Mouse (Mus musculus): ENCODE results near the gene Rcc1. TPM values are rescaled to one million over a fixed set of nuclear protein-coding genes. Genes with fewer than 3 reads are reported as not detected.
A peak's percentile ranks its signal among the peaks of the same experiment; 100 is the strongest.

The Rcc1 gene
- total RNA-seq, 2 experiments from 2014 or later, result 11.6 to 13.2 TPM

DNA sequence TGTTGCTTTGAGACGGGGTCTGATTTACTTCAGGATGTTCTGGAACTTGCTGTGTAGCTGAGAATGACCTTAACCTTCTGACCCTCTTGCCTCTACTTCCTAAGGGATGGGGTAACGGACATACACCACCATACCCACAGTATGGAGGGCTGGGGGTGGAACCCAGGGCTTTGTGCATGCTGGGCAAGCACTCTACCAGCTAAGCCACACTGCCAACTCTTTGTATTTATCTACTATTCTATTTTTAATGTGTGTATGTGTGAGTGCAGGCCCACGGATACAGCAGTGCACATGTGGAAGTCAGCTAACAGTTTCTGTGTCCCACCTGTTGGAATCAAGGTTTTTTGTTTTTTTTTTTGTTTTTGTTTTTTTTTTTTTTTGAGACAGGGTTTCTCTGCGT lies 6.1 kb upstream of the Rcc1 start:
- no peak for DNase-seq (ENCODE audit: low spot score in 2 of 2)

DNA sequence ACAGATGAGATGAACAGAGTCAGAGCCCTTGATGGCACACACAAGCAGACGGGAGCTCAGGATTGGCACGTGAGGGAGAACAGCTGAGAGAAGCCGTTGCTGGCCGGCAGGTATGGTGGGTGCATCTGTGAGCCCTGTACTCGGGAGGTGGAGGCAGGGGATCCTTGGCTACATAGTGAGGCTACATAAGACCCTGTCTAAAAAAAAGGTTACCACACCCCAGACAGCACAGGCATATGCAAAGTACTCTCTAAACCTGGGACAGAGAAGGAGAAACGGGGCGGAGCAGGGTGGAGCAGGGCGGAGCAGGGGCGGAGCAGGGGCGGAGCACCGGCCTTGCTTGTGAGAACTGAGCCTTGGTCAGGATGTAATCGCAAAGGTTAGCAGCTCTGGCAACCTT lies 2.8 kb upstream of the Rcc1 start:
- DNase-seq (ENCODE audit: low spot score in 2 of 2), result peak; percentile 34 to 44

DNA sequence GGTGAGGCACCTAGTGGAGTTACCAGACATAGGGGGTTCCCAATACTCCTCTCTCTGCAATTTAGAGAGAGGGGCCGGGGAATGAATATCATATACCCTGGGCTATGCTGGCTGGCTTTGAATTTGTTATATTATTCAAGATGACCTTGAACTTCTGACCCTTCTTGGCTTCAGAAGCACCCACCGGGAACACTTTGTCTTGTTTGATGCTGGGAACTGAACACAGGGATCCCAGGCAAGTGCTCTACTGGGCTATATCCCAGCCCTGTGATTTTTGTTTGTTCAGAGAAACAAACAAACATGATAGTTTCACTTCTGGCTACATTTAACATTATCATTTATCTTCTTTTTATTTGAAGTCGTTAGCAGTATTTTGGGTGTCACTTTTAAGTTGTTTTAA lies 2.0 kb upstream of the Rcc1 start:
- no peak for DNase-seq (ENCODE audit: low spot score in 2 of 2)

DNA sequence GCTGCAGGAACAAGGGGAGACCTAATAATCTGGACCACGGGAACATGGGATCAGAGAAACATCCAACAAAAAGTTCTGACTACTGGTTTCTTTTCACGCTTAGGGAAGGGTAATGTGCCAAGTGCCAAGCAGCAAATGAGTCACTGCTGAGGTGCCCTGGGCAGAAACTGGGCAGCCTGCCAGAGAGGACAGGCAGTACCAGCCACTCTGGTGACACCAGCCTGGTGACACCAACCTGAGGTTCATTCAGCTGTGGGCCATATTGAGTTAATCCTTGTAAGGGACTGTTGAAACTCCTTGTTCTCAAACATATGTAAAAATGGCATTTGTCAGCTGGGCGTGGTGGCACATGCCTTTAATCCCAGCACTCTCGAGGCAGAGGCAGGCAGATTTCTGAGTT lies 1.2 kb upstream of the Rcc1 start:
- DNase-seq (ENCODE audit: low spot score in 2 of 2), result no peak

DNA sequence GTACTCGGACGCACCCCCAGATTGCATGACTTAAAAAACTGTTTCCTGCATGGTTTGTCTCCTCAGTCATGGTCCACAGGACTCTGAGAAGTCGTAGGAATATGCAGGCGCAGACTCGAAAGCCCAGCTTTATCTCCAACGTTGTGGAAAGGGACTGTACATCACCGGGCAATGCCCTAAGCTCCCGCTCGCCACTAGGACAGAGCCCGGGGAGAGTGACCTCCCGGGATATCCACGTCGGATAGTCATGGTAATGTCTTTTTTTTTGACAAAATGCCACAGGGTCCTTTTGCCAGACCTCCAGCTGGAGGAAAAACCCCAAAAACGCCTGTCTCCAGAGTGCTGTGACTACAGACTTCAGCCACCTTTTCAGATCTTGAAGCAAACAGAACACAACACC lies 666 bp downstream of the Rcc1 start:
- no peak for DNase-seq (ENCODE audit: low spot score in 2 of 2)

DNA sequence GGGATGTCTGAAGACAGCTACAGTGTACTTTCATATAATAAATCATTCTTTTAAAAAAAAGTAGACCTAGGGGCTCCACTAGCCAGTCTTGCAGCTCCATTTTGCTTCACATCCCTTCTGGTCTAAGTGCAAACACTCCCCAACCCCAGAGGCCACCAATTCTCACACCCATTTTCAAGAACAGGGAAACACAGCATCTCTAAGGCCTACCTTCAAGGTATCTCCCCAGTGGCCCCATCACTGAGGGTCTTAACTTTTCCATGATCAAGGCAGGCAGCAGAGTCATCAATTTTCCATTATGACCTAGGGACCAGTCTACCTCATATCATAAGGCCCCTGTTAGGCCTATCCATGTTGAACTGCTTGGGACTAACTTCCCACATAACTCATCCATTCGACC lies 2.0 kb downstream of the Rcc1 start:
- no peak for DNase-seq (ENCODE audit: low spot score in 2 of 2)

DNA sequence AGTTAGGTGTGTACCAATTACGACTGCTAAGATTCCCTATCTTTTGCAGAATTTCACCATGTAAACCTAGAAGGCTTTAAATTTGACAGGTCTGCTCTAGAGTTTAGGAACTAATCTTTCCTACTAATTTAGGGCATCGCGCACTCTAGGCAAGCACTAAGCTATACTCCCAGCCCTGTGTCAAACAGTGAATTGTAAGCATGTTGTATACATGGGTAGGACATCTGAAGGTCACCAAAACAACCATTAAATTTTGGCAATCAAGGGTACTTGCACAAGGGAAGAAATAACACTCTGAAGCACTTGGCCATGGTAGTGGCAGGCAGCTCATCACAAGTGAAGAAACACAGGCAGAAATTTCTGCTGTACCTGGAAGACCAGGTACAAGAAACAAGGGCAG lies 2.6 kb downstream of the Rcc1 start:
- no peak for DNase-seq (ENCODE audit: low spot score in 2 of 2)

DNA sequence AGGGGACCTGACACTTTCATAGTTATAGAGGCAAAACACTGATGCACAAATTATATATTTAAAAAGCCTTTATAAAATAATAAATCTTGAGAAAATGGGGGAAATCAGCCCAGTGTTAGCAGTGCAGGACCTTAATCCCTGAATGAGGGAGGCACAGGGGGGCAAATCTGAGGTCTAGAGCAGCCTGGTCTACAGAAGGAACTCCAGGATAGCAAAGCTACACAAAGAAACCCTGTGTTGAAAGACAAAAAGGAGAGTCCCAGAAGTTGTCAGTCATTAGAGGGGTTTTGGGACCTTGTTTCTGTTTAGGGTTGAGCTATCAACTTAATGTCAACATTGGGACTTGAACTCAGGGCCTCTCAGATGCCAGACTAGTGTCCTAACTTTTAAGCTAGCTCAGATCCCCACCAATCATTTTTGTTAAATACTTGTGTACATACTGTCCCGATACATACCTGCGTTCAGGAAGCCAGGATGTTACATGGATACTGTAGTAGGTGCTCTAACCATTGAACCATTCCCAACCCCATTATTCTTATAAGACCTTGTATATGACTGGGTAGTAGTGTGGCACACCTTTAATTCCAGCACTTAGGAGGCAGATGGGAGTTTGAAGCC lies 3.2 kb downstream of the Rcc1 start:
- no peak for DNase-seq (ENCODE audit: low spot score in 2 of 2)

DNA sequence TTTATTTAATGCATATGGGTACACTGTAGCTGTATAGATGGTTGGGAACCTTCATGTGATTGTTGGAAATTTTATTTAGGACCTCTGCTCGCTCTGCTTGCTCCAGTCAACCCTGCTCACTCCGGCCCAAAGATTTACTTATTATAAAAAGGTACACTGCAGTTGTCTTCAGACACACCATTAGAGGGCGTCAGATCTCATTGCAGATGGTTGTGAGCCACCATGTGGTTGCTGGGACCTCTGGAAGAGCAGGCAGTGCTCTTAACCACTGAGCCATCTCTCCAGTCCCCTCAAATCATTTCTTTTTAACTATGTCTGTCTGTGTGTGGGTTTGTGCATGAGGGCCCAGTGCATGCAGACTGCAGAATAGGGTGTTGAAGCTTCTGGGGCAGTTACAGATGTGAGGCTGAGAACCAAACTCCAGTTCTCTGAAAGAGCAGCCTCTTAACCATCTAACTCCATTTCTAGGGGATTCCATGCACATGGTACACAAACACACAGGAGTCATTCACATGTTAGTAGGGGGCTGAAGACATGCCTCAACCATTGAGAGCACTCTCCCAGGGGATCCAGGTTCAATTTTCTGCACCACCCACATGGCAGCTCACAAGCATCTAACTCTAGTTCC lies 3.8 kb downstream of the Rcc1 start:
- DNase-seq (ENCODE audit: low spot score in 2 of 2), result no peak

DNA sequence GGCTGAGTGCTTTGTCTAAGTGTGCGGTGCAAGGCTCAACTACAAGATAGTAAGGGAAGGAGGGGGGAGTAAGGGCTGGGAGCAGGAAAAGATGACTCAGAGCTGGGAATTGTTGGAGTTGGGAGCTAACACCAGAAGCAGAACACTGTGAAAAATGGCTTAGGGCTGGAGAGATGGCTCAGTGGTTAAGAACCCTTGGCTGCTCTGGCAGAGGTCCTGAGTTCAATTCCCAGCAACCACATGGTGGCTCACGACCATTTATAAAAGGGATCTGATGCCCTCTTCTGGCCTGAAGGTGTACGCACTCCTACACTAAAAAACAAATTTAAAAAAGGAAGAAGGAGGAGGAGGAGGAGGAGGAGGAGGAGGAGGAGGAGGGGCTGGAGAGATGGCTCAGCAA lies 6.7 kb downstream of the Rcc1 start:
- no peak for DNase-seq (ENCODE audit: low spot score in 2 of 2)

DNA sequence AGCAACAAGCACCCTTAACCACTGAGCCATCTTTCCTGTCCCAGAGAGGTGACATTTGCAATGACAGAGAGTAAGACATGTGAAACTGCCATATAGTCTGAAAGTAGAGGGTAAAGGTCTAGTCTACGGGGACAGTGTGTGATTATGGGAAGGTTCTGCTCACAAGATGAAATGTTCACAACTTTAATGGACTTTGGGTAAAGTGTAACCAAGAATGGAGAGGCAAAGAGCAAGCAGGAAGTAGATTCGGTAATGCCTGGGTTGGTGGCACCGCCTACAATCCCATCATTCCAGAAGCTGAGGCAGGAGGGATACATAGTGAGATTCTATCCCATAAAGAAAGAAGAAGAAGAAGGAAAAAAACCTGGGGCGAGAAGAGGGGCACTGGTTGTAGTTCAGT lies 7.1 kb downstream of the Rcc1 start:
- no peak for DNase-seq (ENCODE audit: low spot score in 2 of 2)

DNA sequence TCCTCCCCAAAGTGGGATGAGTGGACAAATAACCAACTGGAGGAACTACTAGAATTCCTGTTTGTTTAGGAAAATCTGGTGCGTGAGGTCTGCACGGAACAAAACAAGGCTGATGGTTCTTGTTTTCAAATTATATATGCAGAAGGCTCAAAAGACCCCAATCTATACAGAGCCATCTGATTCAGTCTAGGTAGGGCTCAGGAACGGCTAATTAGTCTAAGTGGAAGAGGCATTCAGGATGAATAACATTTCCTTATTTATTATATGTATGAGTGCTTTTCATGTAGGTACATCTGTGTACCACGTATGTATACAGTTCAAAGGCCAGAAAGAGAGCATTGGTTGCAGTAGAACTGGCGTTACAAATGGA lies 7.6 kb downstream of the Rcc1 start:
- DNase-seq (ENCODE audit: low spot score in 2 of 2), result no peak

DNA sequence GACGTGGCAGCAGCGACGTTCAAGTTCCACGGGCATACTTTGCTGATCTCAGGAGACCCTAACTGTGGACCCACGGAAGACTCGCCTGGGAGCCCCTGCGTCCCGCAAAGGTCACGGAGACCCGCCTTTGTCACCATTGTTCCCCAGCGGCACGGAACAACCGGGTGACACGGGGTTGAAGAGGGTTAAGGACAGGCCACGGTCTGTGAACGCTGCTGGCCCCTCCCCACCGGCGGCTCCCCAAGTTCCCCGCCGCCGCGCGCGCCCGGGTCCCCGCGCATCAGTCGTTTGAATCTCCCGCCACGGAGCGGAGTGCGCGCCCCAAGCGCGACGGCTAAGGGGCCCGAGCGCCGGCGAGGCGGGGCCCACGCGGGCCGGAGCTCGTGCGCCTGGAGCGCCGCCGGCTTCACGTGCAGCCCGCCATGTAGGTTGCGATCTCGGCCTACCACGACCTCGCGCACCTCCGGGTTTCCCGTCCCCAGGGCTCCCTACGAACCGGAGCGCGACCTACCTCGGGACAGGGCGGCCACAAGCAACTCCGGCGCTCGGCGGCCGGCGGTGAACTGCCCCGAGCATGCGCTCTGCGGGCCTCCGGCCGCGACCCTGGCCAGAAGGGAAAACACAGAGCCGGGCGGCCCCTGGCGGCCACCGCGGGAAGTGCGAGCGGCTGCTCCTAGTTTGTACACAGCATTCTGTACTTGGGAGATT lies 8.1 kb downstream of the Rcc1 start:
- peak; percentile 96 to 98 for DNase-seq (ENCODE audit: low spot score in 2 of 2)

DNA sequence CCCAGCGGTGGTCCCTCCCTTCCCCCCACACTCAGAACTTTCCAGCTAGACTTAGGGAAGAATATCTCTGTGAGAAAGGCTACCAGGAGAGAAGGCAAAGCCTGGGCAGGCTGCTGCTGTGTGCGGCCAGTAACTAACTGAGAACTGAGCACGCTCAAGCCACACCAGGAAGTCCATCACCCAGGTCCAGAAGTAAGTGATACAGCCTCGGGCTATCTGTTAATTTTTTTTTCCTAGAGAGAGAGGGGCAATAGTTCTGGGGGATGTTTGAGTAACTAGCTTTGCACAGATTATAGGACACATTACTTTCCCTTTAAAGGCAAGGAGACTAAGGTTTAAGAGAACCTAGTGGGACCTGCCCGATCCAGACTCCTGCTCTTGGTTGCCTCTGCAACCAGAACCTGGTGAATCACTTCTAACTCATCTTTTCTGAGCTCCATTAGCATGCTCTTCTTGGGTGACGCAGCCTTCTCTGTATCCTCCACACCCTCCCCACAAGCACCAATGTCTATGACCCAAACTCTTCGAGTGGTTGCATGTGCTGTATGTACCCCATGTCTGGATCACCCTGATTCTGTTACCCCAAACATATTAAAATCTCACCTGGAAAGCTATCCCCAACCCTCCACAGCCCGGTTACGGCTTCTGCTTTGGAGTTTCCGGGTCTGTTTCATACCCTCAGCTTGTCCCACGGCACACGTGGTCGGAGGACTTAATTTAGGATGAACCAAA lies 8.8 kb downstream of the Rcc1 start:
- DNase-seq (ENCODE audit: low spot score in 2 of 2), result no peak

DNA sequence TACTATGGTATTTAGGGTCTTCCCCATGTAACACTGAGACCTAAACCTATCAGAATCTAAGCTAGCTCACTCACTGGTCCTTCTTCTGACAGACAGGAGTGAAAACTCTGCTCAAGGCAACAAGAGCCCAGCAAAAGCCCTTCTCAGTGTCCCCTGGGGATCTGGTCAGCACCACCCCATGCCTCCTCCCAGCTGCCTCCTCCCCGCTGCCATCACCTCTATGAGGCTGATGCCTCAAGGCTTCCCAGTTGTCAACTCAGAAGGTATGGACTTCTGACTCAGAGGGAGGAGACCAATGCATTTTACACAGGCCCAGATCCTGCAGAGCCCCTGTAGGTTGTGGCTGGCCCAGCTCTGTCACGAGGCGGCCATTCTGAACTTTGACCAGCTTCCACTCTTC lies 12.0 kb downstream of the Rcc1 start:
- no peak for DNase-seq (ENCODE audit: low spot score in 2 of 2)

DNA sequence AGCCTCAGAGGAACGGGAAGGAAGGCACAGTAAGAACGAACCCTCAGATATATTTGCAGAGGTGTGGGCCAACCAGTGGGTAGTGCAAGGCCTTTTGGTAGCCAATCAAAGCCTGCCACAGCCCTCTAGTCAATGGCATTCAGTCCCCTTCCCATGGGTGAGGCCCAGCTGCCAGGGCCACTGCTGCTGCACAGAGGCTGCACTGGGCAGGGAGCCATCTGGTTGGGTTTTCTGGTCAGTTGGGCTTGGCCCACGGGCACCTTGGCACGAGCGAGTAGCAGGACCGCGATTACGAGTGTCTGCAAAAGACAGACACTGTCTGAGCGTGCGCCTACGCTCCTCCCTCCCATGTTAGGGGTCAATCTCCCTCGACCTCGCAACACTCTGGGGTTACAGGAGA lies 14.5 kb downstream of the Rcc1 start:
- peak in 1 of 2 experiments; percentile 16 for DNase-seq (ENCODE audit: low spot score in 2 of 2)

DNA sequence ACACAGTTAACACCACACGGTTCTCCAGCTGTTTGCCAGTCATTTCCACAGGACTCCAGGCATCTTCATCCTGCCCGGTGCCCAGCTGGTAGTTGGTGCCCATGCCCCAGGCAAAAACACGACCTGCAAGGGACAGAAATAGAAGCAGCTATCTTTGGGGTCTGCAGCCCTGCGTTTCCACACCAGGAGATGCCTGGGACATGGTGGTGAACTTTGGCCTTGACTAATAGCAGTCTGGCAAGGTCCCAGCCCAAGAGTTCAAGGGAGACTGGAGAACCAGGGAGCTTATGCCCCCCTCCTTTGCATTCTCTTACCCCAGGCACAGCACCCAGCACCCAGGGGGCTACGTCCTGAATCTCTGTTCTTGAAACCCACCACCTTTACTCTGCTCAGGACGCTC lies 20.5 kb downstream of the Rcc1 start:
- DNase-seq (ENCODE audit: low spot score in 2 of 2), result no peak

DNA sequence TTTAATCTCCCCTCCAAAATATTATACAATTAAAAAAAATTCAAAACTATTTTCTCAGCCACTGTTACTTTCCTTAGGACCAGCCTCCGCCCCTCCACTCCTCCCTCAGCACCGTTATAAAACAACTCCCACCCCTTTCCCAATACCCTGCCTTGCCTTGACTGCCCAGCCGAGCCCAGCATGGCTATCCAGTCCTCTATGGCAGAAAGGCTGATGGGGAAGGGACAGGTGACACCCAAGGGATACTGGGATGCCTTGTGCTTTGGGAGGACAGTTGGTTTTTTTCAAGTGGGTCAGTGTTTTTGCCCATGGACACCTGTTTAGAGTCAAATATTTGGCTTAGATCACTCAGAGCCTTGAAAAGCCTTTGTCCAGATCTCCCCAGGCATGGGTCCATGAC lies 21.4 kb downstream of the Rcc1 start:
- no peak for DNase-seq (ENCODE audit: low spot score in 2 of 2)

DNA sequence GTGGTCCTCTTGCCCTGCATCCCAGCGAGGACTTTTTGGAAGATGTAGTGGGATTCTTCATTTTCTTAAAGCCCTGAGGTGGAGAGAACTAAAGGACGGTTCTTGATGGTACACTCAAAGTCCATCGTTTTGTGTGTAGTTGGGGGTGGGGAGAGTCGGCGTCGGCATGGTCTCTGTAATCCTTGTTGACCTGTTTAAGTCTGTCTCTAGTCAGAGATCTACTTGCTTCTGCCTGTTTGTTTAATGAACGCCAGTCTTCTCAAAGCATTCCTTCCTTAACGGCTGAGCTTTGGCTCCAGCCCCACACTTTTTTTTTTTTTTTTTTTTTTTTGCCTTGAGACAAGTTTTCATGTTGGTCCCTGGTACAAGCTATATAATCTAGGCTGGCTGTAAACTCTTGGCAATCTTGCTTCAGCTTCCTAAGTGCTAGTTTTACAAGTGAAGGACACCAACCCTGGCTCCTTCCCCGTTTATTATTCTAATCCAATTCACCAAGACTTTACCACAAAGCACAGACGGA lies 23.5 kb downstream of the Rcc1 start:
- no peak for DNase-seq (ENCODE audit: low spot score in 2 of 2)

DNA sequence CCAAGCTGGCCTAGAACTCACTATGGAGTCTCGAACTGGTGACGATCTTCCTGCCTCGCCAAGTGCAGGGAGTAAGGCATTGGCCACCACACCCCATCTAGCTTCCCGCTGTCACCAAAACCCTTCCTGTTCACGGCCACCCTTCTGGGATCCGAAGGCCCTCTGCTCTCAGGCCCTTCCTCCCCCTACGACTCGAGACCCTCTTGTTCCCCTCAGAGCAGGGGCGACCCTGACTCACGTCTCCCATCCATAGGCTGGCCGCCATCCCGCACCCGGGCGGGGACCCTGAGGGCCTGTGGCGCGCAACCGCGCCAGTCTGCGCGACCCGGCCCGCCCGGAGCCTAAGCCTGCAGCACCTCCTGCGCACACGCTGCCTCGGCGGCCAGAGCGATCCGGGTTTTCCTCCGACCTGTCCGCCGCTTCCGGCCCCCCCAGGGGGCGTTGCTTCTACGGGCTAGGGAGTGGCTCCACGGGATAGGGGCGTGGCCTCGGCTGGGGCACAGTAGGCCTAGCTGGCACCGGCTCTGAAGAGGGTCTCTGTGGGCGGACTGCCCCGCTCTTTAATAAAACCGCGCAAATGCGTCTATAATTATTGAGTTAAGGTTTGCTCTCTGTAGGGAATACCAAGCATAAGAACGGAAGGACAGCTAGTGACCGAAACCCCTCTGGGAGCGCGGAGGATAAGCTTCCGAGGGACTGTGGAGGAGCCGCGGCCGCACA lies 24.1 kb downstream of the Rcc1 start, which contains the start of gene Trnau1ap:
Gene Trnau1ap, minus strand, starts transcription at position 424 of the 720 bp plus-strand sequence.
- peak; percentile 81 to 85 for DNase-seq (ENCODE audit: low spot score in 2 of 2)

DNA sequence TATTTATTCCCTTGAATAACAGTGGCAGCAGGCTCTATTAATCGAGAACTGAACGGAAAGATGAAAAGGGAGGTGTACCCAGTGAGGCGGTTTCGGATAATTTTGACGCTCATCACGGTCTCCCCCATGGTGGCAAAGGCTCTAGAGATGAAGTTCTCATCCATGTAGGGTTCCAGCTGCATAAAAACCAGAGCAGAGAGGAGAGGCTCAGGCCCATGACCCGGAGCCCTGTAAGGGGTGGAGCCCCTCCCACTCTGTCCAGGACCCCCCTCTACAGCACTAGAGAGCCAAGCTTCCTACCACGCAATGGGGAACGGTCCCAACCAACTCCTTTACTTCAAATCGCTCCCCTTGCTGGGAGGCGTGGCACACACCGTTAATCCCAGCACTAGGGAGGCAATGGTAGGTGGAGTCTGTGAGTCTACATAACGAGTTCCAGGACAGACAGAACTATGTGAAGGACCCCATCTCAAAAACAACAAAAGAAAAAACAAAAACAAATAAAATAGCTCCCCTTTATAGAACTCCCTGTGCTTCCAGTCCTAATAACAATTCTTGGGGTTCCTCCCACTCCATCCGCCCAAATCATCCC lies 24.9 kb downstream of the Rcc1 start:
- no peak for DNase-seq (ENCODE audit: low spot score in 2 of 2)
